Mouse (Mus musculus) spleen, postnatal 10 days (tissue): ENCODE results near the gene Nampt.
"Not testable (repeated sequence)": the region's sequence is repeated elsewhere in the genome, so short reads cannot be mapped to it uniquely, and the experiment has no call there.

Experiments used
- DNase-seq, 2 experiments: peaks; one replicate each; pipeline ENCODE4 v3.0.0; 2021 to 2022; ENCODE audit warnings: low spot score in 2 of 2

The Nampt gene

GRCm38 (mm10) chr12:32841442-32841900, 22.1 kb downstream of the Nampt start:
- no peak for DNase-seq

GRCm38 (mm10) chr12:32846325-32846724, 27.0 kb downstream of the Nampt start:
- no peak for DNase-seq

- DNase-seq = no peak
Measured at GRCm38 (mm10) chr12:32853757-32854156, 34.4 kb downstream of the Nampt start.

- no peak for DNase-seq
Measured at GRCm38 (mm10) chr12:32854866-32855265, 35.5 kb downstream of the Nampt start.

GRCm38 (mm10) chr12:32855398-32855797, 36.1 kb downstream of the Nampt start:
- no peak for DNase-seq

GRCm38 (mm10) chr12:32856707-32857511, 37.6 kb downstream of the Nampt start:
- no peak for DNase-seq

- no peak for DNase-seq
Measured at GRCm38 (mm10) chr12:32858444-32858843, 39.1 kb downstream of the Nampt start.

GRCm38 (mm10) chr12:32860820-32861219, 41.5 kb downstream of the Nampt start:
- no peak for DNase-seq

GRCm38 (mm10) chr12:32870815-32871214, 51.5 kb downstream of the Nampt start:
- DNase-seq = no peak

- no peak for DNase-seq
Measured at GRCm38 (mm10) chr12:32877500-32877899, 58.2 kb downstream of the Nampt start.

- no peak for DNase-seq
Measured at GRCm38 (mm10) chr12:32877964-32878571, 58.7 kb downstream of the Nampt start.

GRCm38 (mm10) chr12:32879371-32879770, 60.0 kb downstream of the Nampt start:
- DNase-seq = no peak

- no peak for DNase-seq
Measured at GRCm38 (mm10) chr12:32884356-32884755, 65.0 kb downstream of the Nampt start.

GRCm38 (mm10) chr12:32885041-32885440, 65.7 kb downstream of the Nampt start:
- DNase-seq = no peak

GRCm38 (mm10) chr12:32886353-32886752, 67.0 kb downstream of the Nampt start:
- no peak for DNase-seq

- DNase-seq = no peak
Measured at GRCm38 (mm10) chr12:32888226-32888625, 68.9 kb downstream of the Nampt start.

GRCm38 (mm10) chr12:32889846-32890245, 70.5 kb downstream of the Nampt start:
- no peak for DNase-seq

- DNase-seq = no peak
Measured at GRCm38 (mm10) chr12:32890455-32890854, 71.1 kb downstream of the Nampt start.

- DNase-seq = not testable (repeated sequence)
Measured at GRCm38 (mm10) chr12:32891271-32891670, 71.9 kb downstream of the Nampt start.

- peak in 1 of 2 experiments; percentile 50 for DNase-seq
Measured at GRCm38 (mm10) chr12:32893212-32893611, 73.9 kb downstream of the Nampt start.

GRCm38 (mm10) chr12:32895806-32896205, 76.5 kb downstream of the Nampt start:
- no peak for DNase-seq

GRCm38 (mm10) chr12:32896496-32896895, 77.2 kb downstream of the Nampt start:
- no peak for DNase-seq
